Mouse (Mus musculus) cerebellum, adult 8-10 months (tissue): Measurements from ENCODE around the gene Lmod1.

ENCODE experiments used
- DNase-seq: peaks from one replicate; pipeline ENCODE4 v3.0.0; 2022

Gene Lmod1

GRCm38 (mm10) chr1:135324571-135324970, at the start of gene Lmod1:
Gene Lmod1, plus strand, starts transcription at chr1:135324807.
- DNase-seq = no peak

- no peak for DNase-seq
Observed at GRCm38 (mm10) chr1:135280646-135281045, 44.0 kb upstream of the Lmod1 start.

GRCm38 (mm10) chr1:135281841-135282240, 42.8 kb upstream of the Lmod1 start:
- no peak for DNase-seq

GRCm38 (mm10) chr1:135282536-135283286, 41.9 kb upstream of the Lmod1 start:
- no peak for DNase-seq

GRCm38 (mm10) chr1:135283287-135283825, 41.3 kb upstream of the Lmod1 start:
- no peak for DNase-seq

- DNase-seq = peak; percentile 78
Observed at GRCm38 (mm10) chr1:135283826-135284291, 40.7 kb upstream of the Lmod1 start, which contains the start of gene Rnpep. Gene Rnpep, minus strand, starts transcription at chr1:135284084.

- no peak for DNase-seq
Observed at GRCm38 (mm10) chr1:135286311-135286710, 38.3 kb upstream of the Lmod1 start.

GRCm38 (mm10) chr1:135290908-135291307, 33.7 kb upstream of the Lmod1 start:
- no peak for DNase-seq

GRCm38 (mm10) chr1:135311356-135311755, 13.3 kb upstream of the Lmod1 start:
- no peak for DNase-seq

GRCm38 (mm10) chr1:135312201-135312600, 12.4 kb upstream of the Lmod1 start:
- no peak for DNase-seq

GRCm38 (mm10) chr1:135313284-135314031, 11.1 kb upstream of the Lmod1 start, which contains the start of gene Timm17a:
Gene Timm17a, minus strand, starts transcription at chr1:135313778.
- peak; percentile 91 for DNase-seq

- DNase-seq = no peak
Observed at GRCm38 (mm10) chr1:135323367-135323901, 1.2 kb upstream of the Lmod1 start.

GRCm38 (mm10) chr1:135325934-135326333, 1.3 kb downstream of the Lmod1 start:
- DNase-seq = no peak

GRCm38 (mm10) chr1:135328368-135328767, 3.8 kb downstream of the Lmod1 start:
- no peak for DNase-seq

GRCm38 (mm10) chr1:135330578-135330977, 6.0 kb downstream of the Lmod1 start:
- no peak for DNase-seq

- no peak for DNase-seq
Observed at GRCm38 (mm10) chr1:135341947-135342346, 17.3 kb downstream of the Lmod1 start.

GRCm38 (mm10) chr1:135344026-135344425, 19.4 kb downstream of the Lmod1 start:
- DNase-seq = no peak

- DNase-seq = no peak
Observed at GRCm38 (mm10) chr1:135346891-135347290, 22.3 kb downstream of the Lmod1 start.

- DNase-seq = no peak
Observed at GRCm38 (mm10) chr1:135347498-135348169, 23.0 kb downstream of the Lmod1 start.

GRCm38 (mm10) chr1:135351953-135352352, 27.3 kb downstream of the Lmod1 start:
- DNase-seq = no peak

GRCm38 (mm10) chr1:135359071-135359470, 34.5 kb downstream of the Lmod1 start:
- no peak for DNase-seq

- DNase-seq = no peak
Observed at GRCm38 (mm10) chr1:135361491-135361890, 36.9 kb downstream of the Lmod1 start.

- no peak for DNase-seq
Observed at GRCm38 (mm10) chr1:135362115-135362514, 37.5 kb downstream of the Lmod1 start.
